Mouse (Mus musculus) hindlimb bud, embryonic 11.5 days (tissue): Measurements from ENCODE around the gene Fgf22.
A peak's percentile ranks its signal among the peaks of the same experiment; 100 is the strongest.

Experiments
- DNase-seq: peaks from one replicate; pipeline ENCODE4 v3.0.0-alpha.2; 2012; ENCODE audit warnings: low read depth, low spot score; ENCODE audit errors: extremely low spot score

Gene Fgf22

GRCm38 (mm10) chr10:79789581-79789980 is 34.7 kb downstream of the Fgf22 start:
- no peak for DNase-seq

- no peak for DNase-seq
Measured at GRCm38 (mm10) chr10:79790861-79791260, 36.0 kb downstream of the Fgf22 start, which contains the start of gene Prss57. TSS of gene Prss57 (minus strand) at chr10:79790961.

GRCm38 (mm10) chr10:79792339-79793040 is 37.6 kb downstream of the Fgf22 start:
- DNase-seq = no peak

- no peak for DNase-seq
Measured at GRCm38 (mm10) chr10:79793051-79793737, 38.3 kb downstream of the Fgf22 start, which contains the start of gene Palm. TSS of gene Palm (plus strand) at chr10:79793572.

- no peak for DNase-seq
Measured at GRCm38 (mm10) chr10:79793738-79794490, 39.0 kb downstream of the Fgf22 start.

- no peak for DNase-seq
Measured at GRCm38 (mm10) chr10:79794491-79794931, 39.6 kb downstream of the Fgf22 start.

GRCm38 (mm10) chr10:79795905-79796304 is 41.0 kb downstream of the Fgf22 start:
- no peak for DNase-seq

- no peak for DNase-seq
Measured at GRCm38 (mm10) chr10:79797326-79797725, 42.5 kb downstream of the Fgf22 start.

GRCm38 (mm10) chr10:79798289-79798928 is 43.5 kb downstream of the Fgf22 start:
- DNase-seq = no peak

- DNase-seq = no peak
Measured at GRCm38 (mm10) chr10:79800508-79800907, 45.6 kb downstream of the Fgf22 start.

GRCm38 (mm10) chr10:79801837-79802236 is 47.0 kb downstream of the Fgf22 start:
- DNase-seq = no peak

GRCm38 (mm10) chr10:79802331-79802971 is 47.6 kb downstream of the Fgf22 start:
- DNase-seq = no peak

GRCm38 (mm10) chr10:79803716-79804323 is 48.9 kb downstream of the Fgf22 start:
- peak; percentile 28 for DNase-seq

- DNase-seq = no peak
Measured at GRCm38 (mm10) chr10:79805636-79806035, 50.8 kb downstream of the Fgf22 start.

GRCm38 (mm10) chr10:79806331-79806730 is 51.5 kb downstream of the Fgf22 start:
- DNase-seq = no peak

GRCm38 (mm10) chr10:79806972-79807371 is 52.1 kb downstream of the Fgf22 start:
- no peak for DNase-seq

- no peak for DNase-seq
Measured at GRCm38 (mm10) chr10:79807826-79808225, 53.0 kb downstream of the Fgf22 start.
